8 mouse cellular contexts compared by ENCODE assay signal in the genomic region with DNA sequence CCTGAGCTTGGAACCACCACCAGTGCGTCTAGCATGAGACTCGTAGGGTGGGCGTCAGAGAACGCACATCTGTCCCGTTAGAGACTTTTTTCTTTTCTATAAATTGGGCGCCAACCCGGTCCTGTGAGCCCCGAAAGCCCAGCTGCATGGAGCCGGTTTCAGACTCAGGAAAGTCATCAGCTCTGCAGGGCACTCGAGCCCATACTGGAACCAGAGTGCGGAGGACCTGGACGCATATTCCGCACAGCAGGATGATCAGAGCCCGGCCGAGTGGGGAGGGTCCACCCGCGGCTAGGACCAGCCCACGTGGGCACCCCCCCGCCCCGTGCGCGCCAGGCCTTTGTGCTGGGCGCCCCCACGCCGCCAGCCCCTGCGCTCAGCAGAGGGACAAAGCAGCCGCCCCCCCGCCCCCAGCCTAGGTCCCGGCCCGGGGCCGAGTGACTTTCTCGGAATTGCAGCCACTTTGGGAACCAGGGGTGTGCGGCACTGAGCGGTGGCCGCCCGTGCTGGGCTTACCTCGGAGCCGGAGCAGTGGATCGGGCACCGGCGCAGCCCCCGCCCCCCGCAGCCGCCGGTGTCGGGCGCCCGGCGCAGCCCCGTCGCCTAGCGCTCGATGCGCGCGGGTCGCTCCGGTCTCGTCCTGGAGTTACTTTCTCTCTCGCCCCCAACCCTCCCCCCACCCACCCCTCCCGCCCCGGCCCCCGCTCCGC. TPM values are rescaled to one million over a fixed set of nuclear protein-coding genes. Genes with fewer than 3 reads are reported as not detected.
DNase-seq lines count a peak whose midpoint lies in the region; ATAC-seq lines count a peak whose summit lies in the region.

No protein-coding gene starts in this region.

- H3K4me1 ChIP-seq in heart, embryonic 13.5 days: no peaks in the 10 kb centered on the region
- peaks cover 35% of the 10 kb centered on the region for H3K4me1 ChIP-seq in limb, embryonic 10.5 days
- peaks cover 45% of the 10 kb centered on the region for H3K4me1 ChIP-seq in midbrain, embryonic 15.5 days

- H3K36me3 ChIP-seq in heart, embryonic 13.5 days: peaks cover 13% of the 10 kb centered on the region
- peaks cover 27% of the 10 kb centered on the region for H3K36me3 ChIP-seq in limb, embryonic 10.5 days
- no peaks in the 10 kb centered on the region for H3K36me3 ChIP-seq in midbrain, embryonic 15.5 days (replicated peaks)

- H3K4me3 ChIP-seq in heart, embryonic 13.5 days: peak overlapping the region; percentile 65
- H3K4me3 ChIP-seq in limb, embryonic 10.5 days: peak overlapping the region; percentile 96
- peak overlapping the region; percentile 74 for H3K4me3 ChIP-seq in midbrain, embryonic 15.5 days

- H3K9me3 ChIP-seq in heart, embryonic 13.5 days: no peaks in the 10 kb centered on the region
- no peaks in the 10 kb centered on the region for H3K9me3 ChIP-seq in limb, embryonic 10.5 days (replicated peaks)
- no peaks in the 10 kb centered on the region for H3K9me3 ChIP-seq in midbrain, embryonic 15.5 days

- H3K27me3 ChIP-seq in heart, embryonic 13.5 days (replicated peaks): peaks cover 13% of the 10 kb centered on the region; the same call in 1 of the 2 replicates
- H3K27me3 ChIP-seq in limb, embryonic 10.5 days (ENCODE audit: low read depth, poor library complexity, severe bottlenecking): no peaks in the 10 kb centered on the region
- H3K27me3 ChIP-seq in midbrain, embryonic 15.5 days (replicated peaks): no peaks in the 10 kb centered on the region

- peak overlapping the region; percentile 85 for H3K27ac ChIP-seq in heart, embryonic 13.5 days (replicated peaks)
- peak overlapping the region; percentile 100 for H3K27ac ChIP-seq in limb, embryonic 10.5 days
- peak overlapping the region; percentile 97 for H3K27ac ChIP-seq in midbrain, embryonic 15.5 days

- peak overlapping the region; percentile 95 for H3K4me2 ChIP-seq in heart, embryonic 13.5 days
- H3K4me2 ChIP-seq in midbrain, embryonic 15.5 days: peak overlapping the region; percentile 96

- H3K9ac ChIP-seq in heart, embryonic 13.5 days: peak overlapping the region; percentile 83
- peak overlapping the region; percentile 98 for H3K9ac ChIP-seq in midbrain, embryonic 15.5 days

- WGBS in heart, embryonic 13.5 days: 2% methylated on average over 61 of the region's 64 CpGs
- 1% methylated on average over 62 of the region's 64 CpGs for WGBS in limb, embryonic 10.5 days
- WGBS in midbrain, embryonic 15.5 days: under 1% methylated on average over 41 of the region's 64 CpGs

- peak; percentile 40 for DNase-seq in urinary bladder, postnatal 25 days (ENCODE audit: low spot score)
- DNase-seq in urinary bladder, postnatal 10 days (ENCODE audit: low spot score): no peak
- DNase-seq in limb, embryonic 10.5 days (ENCODE audit: low spot score): peak; percentile 83
- DNase-seq in thymus, postnatal 36 days: no peak
- DNase-seq in spleen, adult 18-20 months: no peak

- 0 out of 2 replicates have a peak, but pooled peaks have one; percentile 20 for ATAC-seq in common myeloid progenitor, adult 5-6 weeks (replicated peaks; ENCODE audit: low read depth, poor library complexity, severe bottlenecking)
- peak; percentile 38; the same call in 1 of the 2 replicates for ATAC-seq in heart, embryonic 13.5 days (ENCODE audit: extremely low read depth, insufficient number of reproducible peaks, low FRiP score, low TSS enrichment)
- peak; percentile 59 for ATAC-seq in midbrain, embryonic 15.5 days (replicated peaks)

RNA-seq across cellular contexts. Expression of gene Kctd15, which starts 2.6 kb away (rescaled TPM):
- not detected in 2 replicates for total RNA-seq in common myeloid progenitor, adult 5-6 weeks (2017)
- 6.5 and 6.7 TPM in 2 replicates for polyA plus RNA-seq in heart, embryonic 13.5 days (2015; fragmentation: Nextera tagmentation; extraction: Ambion mirVana)
- 69.0 and 72.2 TPM in 2 replicates for polyA plus RNA-seq in limb, embryonic 10.5 days (2016; fragmentation: Nextera tagmentation; extraction: Ambion mirVana)
- 29.1 and 31.7 TPM in 2 replicates for polyA plus RNA-seq in midbrain, embryonic 15.5 days (2015; fragmentation: Nextera tagmentation; extraction: Ambion mirVana)

Comparison
In these comparisons a context has a peak if more than half of its experiments do, and no peak if none do; other contexts are left out.
1. DNase-seq: peak in urinary bladder, postnatal 25 days (single experiment) and limb, embryonic 10.5 days (single experiment); none in urinary bladder, postnatal 10 days (single experiment), thymus, postnatal 36 days (0 of 2) and spleen, adult 18-20 months (0 of 2).
2. Peak in every context shown above with its lines, with median percentiles within 50 percentile points of each other: ATAC-seq, H3K27ac ChIP-seq and H3K4me3 ChIP-seq.